Mouse (Mus musculus): ENCODE results near the gene Gkap1.

DNA sequence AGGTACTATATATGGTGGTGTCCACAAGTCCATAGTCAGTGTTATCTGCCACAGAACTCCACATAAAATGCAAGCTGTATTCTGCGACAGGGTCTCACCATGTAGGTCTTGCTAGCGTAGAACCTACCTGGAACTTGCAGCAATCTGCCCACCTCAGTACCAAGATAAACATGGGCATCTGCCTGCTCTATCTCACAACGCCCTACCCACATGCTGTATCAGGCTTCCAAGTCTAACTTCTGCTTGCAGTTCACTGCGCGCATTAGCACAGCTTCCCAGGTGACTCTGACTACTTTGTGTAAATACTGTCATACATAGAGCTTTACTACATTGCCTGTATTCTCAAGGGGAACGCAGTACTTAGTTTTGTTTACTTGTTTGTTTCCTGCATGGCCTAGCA is 26.5 kb upstream of the Gkap1 start:
- TF ChIP-seq POLR2A (IDR thresholded peaks at IDR 0.05; ENCODE audit: control insufficient read depth, low read depth, low read length) (no peak), CTCF (IDR thresholded peaks at IDR 0.05; ENCODE audit: control insufficient read depth, insufficient read depth, insufficient replicate concordance, low read depth, low read length) (no peak)
